In the genomic region with DNA sequence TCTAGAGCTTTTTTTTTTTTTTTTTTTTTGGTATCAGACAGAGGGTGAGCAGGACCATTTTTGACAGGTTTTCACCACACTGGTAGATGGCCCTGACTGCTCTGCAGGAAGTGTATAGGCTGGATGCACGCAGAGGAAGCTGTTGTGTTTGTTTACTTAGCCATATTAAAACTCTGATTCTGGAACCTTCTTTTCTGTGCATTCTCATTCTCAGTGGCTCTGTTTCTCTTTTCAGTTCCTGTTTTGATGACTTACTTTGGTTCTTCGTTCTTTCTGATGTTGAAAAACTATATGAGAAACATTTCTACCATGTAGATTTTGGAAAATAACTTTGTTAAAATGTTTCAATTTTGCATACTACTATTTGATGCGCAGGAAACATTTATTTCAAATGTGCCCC, we compare ENCODE assay signal across 25 mouse cellular contexts. TPM values are rescaled to one million over a fixed set of nuclear protein-coding genes. Genes with fewer than 3 reads are reported as not detected.
DNase-seq lines count a peak whose midpoint lies in the region; ATAC-seq and TF ChIP-seq lines count a peak whose summit lies in the region.
"Had no signal": no experiment of that assay in that cellular context is flagged by ENCODE, and none has a peak within 500 bp of the region (broad histone marks: within the 10 kb centered on the region; RNA-seq: fewer than 3 reads in every experiment).

No protein-coding gene starts in this region.

- ATAC-seq in liver, embryonic 12.5 days, result no peak
- 0 out of 2 replicates have a peak, but pooled peaks have one; percentile 40 for ATAC-seq in monocyte, adult 5-6 weeks (replicated peaks; ENCODE audit: insufficient number of reproducible peaks, low FRiP score, low TSS enrichment, poor library complexity, severe bottlenecking)
- ATAC-seq: activated CD4-positive, CD25-positive, alpha-beta regulatory T cell, adult 4 months; forebrain, embryonic 14.5 days; forebrain, embryonic 16.5 days; Patski had no signal

- no peaks in the 10 kb centered on the region for H3K9me3 ChIP-seq in liver, embryonic 12.5 days (replicated peaks)
- H3K9me3 ChIP-seq: embryonic facial prominence, embryonic 10.5 days; embryonic facial prominence, embryonic 12.5 days; forebrain, embryonic 10.5 days; forebrain, embryonic 12.5 days; G1E had no signal

- no peaks in the 10 kb centered on the region for H3K79me2 ChIP-seq in liver, adult 2 months (ENCODE audit: control insufficient read depth, insufficient read depth, low read length)

- no peaks in the 10 kb centered on the region for H3K4me1 ChIP-seq in liver, adult 2 months (ENCODE audit: control insufficient read depth, insufficient read depth, low read length)
- no peaks in the 10 kb centered on the region for H3K4me1 ChIP-seq in liver, embryonic 12.5 days
- H3K4me1 ChIP-seq in bone marrow macrophage, adult 2 months (ENCODE audit: control insufficient read depth, insufficient read depth, low read length), result peaks cover 8% of the 10 kb centered on the region
- H3K4me1 ChIP-seq: embryonic facial prominence, embryonic 10.5 days; embryonic facial prominence, embryonic 12.5 days; forebrain, embryonic 10.5 days; forebrain, embryonic 12.5 days had no signal

- TF ChIP-seq POLR2A in liver, adult 2 months (IDR thresholded peaks at IDR 0.05; ENCODE audit: extremely low read depth, insufficient read depth, low read length), result no peak
- no peak for TF ChIP-seq POLR2A in bone marrow macrophage, adult 2 months (IDR thresholded peaks at IDR 0.05; ENCODE audit: borderline replicate concordance, low read depth, low read length)

- H3K9ac ChIP-seq in liver, adult 2 months (ENCODE audit: low read depth, low read length), result no peak overlapping the region
- H3K9ac ChIP-seq in liver, embryonic 12.5 days, result no peak overlapping the region
- H3K9ac ChIP-seq: embryonic facial prominence, embryonic 12.5 days; forebrain, embryonic 12.5 days had no signal

- peak; percentile 17 for DNase-seq in liver, adult 2 months (ENCODE audit: extremely low read depth, low read depth, low spot score)
- peak; percentile 59 for DNase-seq in splenic B cell, adult 2 months (ENCODE audit: low read depth, low spot score)
- DNase-seq in layer of hippocampus, postnatal 25 days (ENCODE audit: extremely low spot score in 1 of 2, low spot score in 1 of 2), result no peak
- DNase-seq in left cerebral cortex, adult 11 months (ENCODE audit: low spot score), result no peak
- DNase-seq in cerebellum, postnatal 10 days, result no peak
- DNase-seq: adrenal gland, adult 8-10 months; adrenal gland, postnatal 14 days; adrenal gland, postnatal 36 days; cerebellum, adult 11 months; cerebellum, adult 18-20 months; cerebellum, adult 8-10 months; cerebellum, adult 9-11 months; cerebellum, postnatal 25 days had no signal

- TF ChIP-seq CTCF in liver, adult 2 months (IDR thresholded peaks at IDR 0.05; ENCODE audit: low read depth, low read length), result no peak
- no peak for TF ChIP-seq CTCF in bone marrow macrophage, adult 2 months (IDR thresholded peaks at IDR 0.05; ENCODE audit: low read depth, low read length)

- no peak overlapping the region for H3K4me2 ChIP-seq in liver, embryonic 12.5 days
- H3K4me2 ChIP-seq: embryonic facial prominence, embryonic 12.5 days; forebrain, embryonic 12.5 days had no signal

- 83% methylated on average over 3 of the region's 3 CpGs for WGBS in liver, adult 2 months
- WGBS in liver, embryonic 12.5 days (ENCODE audit: insufficient replicate concordance), result 73% methylated on average over 3 of the region's 3 CpGs

- H3K4me3 ChIP-seq in liver, adult 2 months (ENCODE audit: insufficient read depth, low read depth, low read length), result no peak overlapping the region
- no peak overlapping the region for H3K4me3 ChIP-seq in liver, embryonic 12.5 days
- H3K4me3 ChIP-seq in bone marrow macrophage, adult 2 months (ENCODE audit: insufficient read depth, low read length), result no peak overlapping the region
- H3K4me3 ChIP-seq: embryonic facial prominence, embryonic 10.5 days; embryonic facial prominence, embryonic 12.5 days; forebrain, embryonic 10.5 days; forebrain, embryonic 12.5 days had no signal

- peaks cover 36% of the 10 kb centered on the region for H3K36me3 ChIP-seq in liver, adult 2 months (ENCODE audit: control insufficient read depth, insufficient read depth, low read length)
- peaks cover 39% of the 10 kb centered on the region for H3K36me3 ChIP-seq in liver, embryonic 12.5 days
- H3K36me3 ChIP-seq in splenic B cell, adult 2 months (ENCODE audit: control insufficient read depth, insufficient read depth, low read length, poor library complexity, severe bottlenecking), result peaks cover 9% of the 10 kb centered on the region; the same call in 1 of the 2 replicates

- H3K27me3 ChIP-seq in liver, adult 2 months (ENCODE audit: control insufficient read depth, insufficient read depth, low read length), result no peaks in the 10 kb centered on the region
- no peaks in the 10 kb centered on the region for H3K27me3 ChIP-seq in liver, embryonic 12.5 days (replicated peaks)
- no peaks in the 10 kb centered on the region for H3K27me3 ChIP-seq in splenic B cell, adult 2 months (ENCODE audit: control insufficient read depth, insufficient read depth, low read length, poor library complexity, severe bottlenecking)
- H3K27me3 ChIP-seq: embryonic facial prominence, embryonic 12.5 days; forebrain, embryonic 12.5 days; Patski had no signal

- no peak overlapping the region for H3K27ac ChIP-seq in liver, adult 2 months (replicated peaks; ENCODE audit: insufficient read depth, low read depth, low read length)
- no peak overlapping the region for H3K27ac ChIP-seq in liver, embryonic 12.5 days
- H3K27ac ChIP-seq in bone marrow macrophage, adult 2 months (ENCODE audit: insufficient read depth, low read depth, low read length), result peak overlapping the region; percentile 30; the same call in 1 of the 2 replicates
- H3K27ac ChIP-seq: embryonic facial prominence, embryonic 10.5 days; embryonic facial prominence, embryonic 12.5 days; forebrain, embryonic 10.5 days; forebrain, embryonic 12.5 days had no signal

RNA-seq across cellular contexts. Expression of a gene that starts 46.4 kb away (rescaled TPM):
- total RNA-seq in liver, adult 2 months (2014; rRNA removed), result 26.5 and 27.4 TPM in 2 replicates
- polyA plus RNA-seq in liver, adult 2 months (2012; rRNA removed), result 11.8 and 14.5 TPM in 2 replicates
- 21.6 and 22.1 TPM in 2 replicates for polyA plus RNA-seq in liver, embryonic 12.5 days (2016; fragmentation: Nextera tagmentation; extraction: Ambion mirVana)
- 113 and 126 TPM in 2 replicates for polyA plus RNA-seq in bone marrow macrophage, adult 2 months (2012; ENCODE audit: insufficient read depth, insufficient read length, missing spikeins)
- total RNA-seq in monocyte, adult 5-6 weeks (2017), result 219 to 276 TPM (median 271 TPM) in 3 replicates
- 10 to 100 TPM; 48.2 to 51.8 TPM for total RNA-seq in layer of hippocampus, postnatal 25 days (2021)

Comparison
In these comparisons a context has a peak if more than half of its experiments do, and no peak if none do; other contexts are left out.
1. DNase-seq: peak in liver, adult 2 months (single experiment) and splenic B cell, adult 2 months (single experiment); none in layer of hippocampus, postnatal 25 days (0 of 2), left cerebral cortex, adult 11 months (single experiment) and cerebellum, postnatal 10 days (0 of 2).